Mouse (Mus musculus): ENCODE measurements at regions not wholly inside any gene's neighbourhood (a gene's known extent, or its start where the extent isn't known, plus 50 kb on each side); places are given as distances from the start of the nearest gene placed in this dataset.

- TF ChIP-seq CTCF (IDR thresholded peaks at IDR 0.05; ENCODE audit: low read depth, low read length) (no peak), POLR2A (IDR thresholded peaks at IDR 0.05; ENCODE audit: extremely low read depth, insufficient read depth, low read length) (no peak)
These were observed 150.9 kb downstream of the Opa1 start for GRCm38 (mm10) chr16:29730010-29730409.
